Mouse (Mus musculus) midbrain, embryonic 11.5 days (tissue): Measurements from ENCODE around the gene Necab2. TPM values are rescaled to one million over a fixed set of nuclear protein-coding genes. Genes with fewer than 3 reads are reported as not detected.

Source experiments
- ATAC-seq: fragments of 200-750 bp; cut with Nextera tagmentation; 2 replicates; pipeline ENCODE4 v1.8.0; 2017; ENCODE audit warnings: moderate TSS enrichment, moderate library complexity; ENCODE audit not compliant: low FRiP score
- DNase-seq: peaks from one replicate; pipeline ENCODE4 v3.0.0; 2015; ENCODE audit warnings: low spot score; ENCODE audit errors: missing footprints
- H3K27ac ChIP-seq: fragments of 300-500 bp; sonication (generic); 2 replicates; pipeline ENCODE4 v1.5.1; 2014; ENCODE audit warnings: low read depth, low read length
- H3K27me3 ChIP-seq: fragments of 300-500 bp; sonication (generic); 2 replicates; pipeline ENCODE4 v1.6.1; 2014; ENCODE audit warnings: mild to moderate bottlenecking, low read length, moderate library complexity, mixed read lengths; ENCODE audit not compliant: control insufficient read depth, insufficient read depth
- H3K36me3 ChIP-seq: fragments of 300-500 bp; sonication (generic); 2 replicates; pipeline ENCODE4 v1.6.1; 2014; ENCODE audit warnings: mild to moderate bottlenecking, low read length, moderate library complexity, mixed read lengths; ENCODE audit not compliant: control insufficient read depth, insufficient read depth
- H3K4me1 ChIP-seq: fragments of 300-500 bp; sonication (generic); 2 replicates; pipeline ENCODE4 v1.6.1; 2014; ENCODE audit warnings: low read length; ENCODE audit not compliant: control insufficient read depth, insufficient read depth
- H3K4me2 ChIP-seq: fragments of 300-500 bp; sonication (generic); 2 replicates; pipeline ENCODE4 v1.6.1; 2014; ENCODE audit warnings: mild to moderate bottlenecking, moderate library complexity
- H3K4me3 ChIP-seq: fragments of 300-500 bp; sonication (generic); 2 replicates; pipeline ENCODE4 v1.5.1; 2014; ENCODE audit warnings: low read depth, low read length
- H3K9ac ChIP-seq: fragments of 300-500 bp; sonication (generic); 2 replicates; pipeline ENCODE4 v1.6.1; 2014; ENCODE audit warnings: low read length
- H3K9me3 ChIP-seq: fragments of 300-500 bp; sonication (generic); 2 replicates; pipeline ENCODE4 v1.6.1; 2016; ENCODE audit warnings: low read length; ENCODE audit not compliant: control insufficient read depth
- WGBS: fragments of 180-500 bp; shearing (Covaris S2); extraction: QIAGEN DNeasy Blood & Tissue Kit; methylation state at CpG from one replicate; pipeline ENCODE4 v1.1.7; 2014; 5-methylcytosine and 5-hydroxymethylcytosine counted together
- polyA plus RNA-seq: library from polyadenylated mRNA; unstranded; fragments of >200 nt; fragmentation: Nextera tagmentation; extraction: Ambion mirVana; gene quantifications from 2 replicates; pipeline ENCODE4 v1.2.1, GENCODE M21; 2014

Gene Necab2
- polyA plus RNA-seq, 1 experiment from 2014 or later, result 20.3 TPM

- WGBS, result 86% methylated on average over 6 of the region's 6 CpGs
- Histone ChIP-seq H3K4me1 (peaks cover 3% of the 10 kb centered on the region), H3K4me3 (no peak overlapping the region), H3K27ac (no peak overlapping the region), H3K4me2 (no peak overlapping the region), H3K36me3 (no peaks in the 10 kb centered on the region), H3K9me3 (no peaks in the 10 kb centered on the region), H3K9ac (no peak overlapping the region), H3K27me3 (no peaks in the 10 kb centered on the region)
- DNase-seq (no peak), ATAC-seq (no peak)
Measured at GRCm38 (mm10) chr8:119434569-119434968, 11.9 kb upstream of the Necab2 start.

- no peak for ATAC-seq
- H3K4me1 ChIP-seq, result peaks cover 3% of the 10 kb centered on the region
- WGBS, result 87% methylated on average over 7 of the region's 7 CpGs
- H3K27me3 ChIP-seq, result no peaks in the 10 kb centered on the region
- no peak overlapping the region for H3K27ac ChIP-seq
- DNase-seq, result no peak
- H3K4me3 ChIP-seq, result no peak overlapping the region
- no peak overlapping the region for H3K4me2 ChIP-seq
- H3K9ac ChIP-seq, result no peak overlapping the region
- H3K9me3 ChIP-seq, result no peaks in the 10 kb centered on the region
- H3K36me3 ChIP-seq, result no peaks in the 10 kb centered on the region
Measured at GRCm38 (mm10) chr8:119435527-119435926, 11.0 kb upstream of the Necab2 start.

- DNase-seq, result no peak
- 89% methylated on average over 10 of the region's 10 CpGs for WGBS
- no peak for ATAC-seq
- no peaks in the 10 kb centered on the region for H3K9me3 ChIP-seq
- no peak overlapping the region for H3K4me3 ChIP-seq
- H3K4me2 ChIP-seq, result no peak overlapping the region
- no peak overlapping the region for H3K27ac ChIP-seq
- H3K36me3 ChIP-seq, result no peaks in the 10 kb centered on the region
- peaks cover under 1% of the 10 kb centered on the region; the same call in 1 of the 2 replicates for H3K27me3 ChIP-seq
- H3K4me1 ChIP-seq, result peaks cover 3% of the 10 kb centered on the region
- H3K9ac ChIP-seq, result no peak overlapping the region
Measured at GRCm38 (mm10) chr8:119436331-119436730, 10.2 kb upstream of the Necab2 start.

GRCm38 (mm10) chr8:119436933-119437332, 9.6 kb upstream of the Necab2 start:
- no peaks in the 10 kb centered on the region for H3K9me3 ChIP-seq
- peaks cover 4% of the 10 kb centered on the region; the same call in 1 of the 2 replicates for H3K27me3 ChIP-seq
- no peak overlapping the region for H3K4me3 ChIP-seq
- H3K4me1 ChIP-seq, result peaks cover 3% of the 10 kb centered on the region
- H3K36me3 ChIP-seq, result no peaks in the 10 kb centered on the region
- no peak overlapping the region for H3K4me2 ChIP-seq
- WGBS, result 19% methylated on average over 9 of the region's 9 CpGs
- H3K27ac ChIP-seq, result no peak overlapping the region
- no peak for DNase-seq
- no peak for ATAC-seq
- H3K9ac ChIP-seq, result no peak overlapping the region

- Histone ChIP-seq H3K4me3 (no peak overlapping the region), H3K4me1 (peaks cover 3% of the 10 kb centered on the region), H3K27me3 (peaks cover 4% of the 10 kb centered on the region; the same call in 1 of the 2 replicates), H3K36me3 (no peaks in the 10 kb centered on the region), H3K9ac (no peak overlapping the region), H3K9me3 (no peaks in the 10 kb centered on the region), H3K27ac (no peak overlapping the region), H3K4me2 (no peak overlapping the region)
- no peak for DNase-seq
- WGBS, result 75% methylated on average over 11 of the region's 11 CpGs
- no peak for ATAC-seq
Measured at GRCm38 (mm10) chr8:119437506-119437905, 9.0 kb upstream of the Necab2 start.

- 80% methylated on average over 6 of the region's 6 CpGs for WGBS
Measured at GRCm38 (mm10) chr8:119438876-119439275, 7.6 kb upstream of the Necab2 start.

GRCm38 (mm10) chr8:119439424-119439823, 7.1 kb upstream of the Necab2 start:
- Histone ChIP-seq H3K27me3 (peaks cover 4% of the 10 kb centered on the region; the same call in 1 of the 2 replicates), H3K27ac (no peak overlapping the region), H3K9me3 (no peaks in the 10 kb centered on the region), H3K9ac (no peak overlapping the region), H3K4me1 (peaks cover 3% of the 10 kb centered on the region), H3K4me2 (no peak overlapping the region), H3K4me3 (no peak overlapping the region), H3K36me3 (no peaks in the 10 kb centered on the region)
- DNase-seq (no peak), ATAC-seq (no peak)
- WGBS, result 97% methylated on average over 2 of the region's 2 CpGs

More at GRCm38 (mm10) chr8:119438876-119439275, 7.6 kb upstream of the Necab2 start:
- Histone ChIP-seq H3K27ac (no peak overlapping the region), H3K4me1 (peaks cover 3% of the 10 kb centered on the region), H3K9ac (no peak overlapping the region), H3K27me3 (peaks cover 4% of the 10 kb centered on the region; the same call in 1 of the 2 replicates), H3K9me3 (no peaks in the 10 kb centered on the region), H3K36me3 (no peaks in the 10 kb centered on the region), H3K4me2 (no peak overlapping the region), H3K4me3 (no peak overlapping the region)
- ATAC-seq (no peak), DNase-seq (no peak)

GRCm38 (mm10) chr8:119439893-119440249, 6.6 kb upstream of the Necab2 start:
- 0 out of 2 replicates have a peak, but pooled peaks have one; percentile 16 for ATAC-seq

GRCm38 (mm10) chr8:119440250-119440951, 6.1 kb upstream of the Necab2 start:
- Histone ChIP-seq H3K4me2 (peak overlapping the region; percentile 2; the same call in 1 of the 2 replicates), H3K36me3 (no peaks in the 10 kb centered on the region), H3K4me1 (peaks cover 3% of the 10 kb centered on the region), H3K27me3 (peaks cover 4% of the 10 kb centered on the region; the same call in 1 of the 2 replicates), H3K4me3 (no peak overlapping the region), H3K27ac (no peak overlapping the region), H3K9me3 (no peaks in the 10 kb centered on the region), H3K9ac (no peak overlapping the region)
- peak; percentile 77 for ATAC-seq
- WGBS, result 13% methylated on average over 16 of the region's 16 CpGs
- peak; percentile 98 for DNase-seq

More at GRCm38 (mm10) chr8:119439893-119440249, 6.6 kb upstream of the Necab2 start:
- Histone ChIP-seq H3K27ac (no peak overlapping the region), H3K27me3 (peaks cover 4% of the 10 kb centered on the region; the same call in 1 of the 2 replicates), H3K4me1 (peaks cover 3% of the 10 kb centered on the region), H3K9me3 (no peaks in the 10 kb centered on the region), H3K9ac (no peak overlapping the region), H3K4me2 (no peak overlapping the region), H3K4me3 (no peak overlapping the region), H3K36me3 (no peaks in the 10 kb centered on the region)
- DNase-seq, result no peak
- 73% methylated on average over 7 of the region's 7 CpGs for WGBS
